ENCODE assay signal across 8 mouse cellular contexts in the genomic region with DNA sequence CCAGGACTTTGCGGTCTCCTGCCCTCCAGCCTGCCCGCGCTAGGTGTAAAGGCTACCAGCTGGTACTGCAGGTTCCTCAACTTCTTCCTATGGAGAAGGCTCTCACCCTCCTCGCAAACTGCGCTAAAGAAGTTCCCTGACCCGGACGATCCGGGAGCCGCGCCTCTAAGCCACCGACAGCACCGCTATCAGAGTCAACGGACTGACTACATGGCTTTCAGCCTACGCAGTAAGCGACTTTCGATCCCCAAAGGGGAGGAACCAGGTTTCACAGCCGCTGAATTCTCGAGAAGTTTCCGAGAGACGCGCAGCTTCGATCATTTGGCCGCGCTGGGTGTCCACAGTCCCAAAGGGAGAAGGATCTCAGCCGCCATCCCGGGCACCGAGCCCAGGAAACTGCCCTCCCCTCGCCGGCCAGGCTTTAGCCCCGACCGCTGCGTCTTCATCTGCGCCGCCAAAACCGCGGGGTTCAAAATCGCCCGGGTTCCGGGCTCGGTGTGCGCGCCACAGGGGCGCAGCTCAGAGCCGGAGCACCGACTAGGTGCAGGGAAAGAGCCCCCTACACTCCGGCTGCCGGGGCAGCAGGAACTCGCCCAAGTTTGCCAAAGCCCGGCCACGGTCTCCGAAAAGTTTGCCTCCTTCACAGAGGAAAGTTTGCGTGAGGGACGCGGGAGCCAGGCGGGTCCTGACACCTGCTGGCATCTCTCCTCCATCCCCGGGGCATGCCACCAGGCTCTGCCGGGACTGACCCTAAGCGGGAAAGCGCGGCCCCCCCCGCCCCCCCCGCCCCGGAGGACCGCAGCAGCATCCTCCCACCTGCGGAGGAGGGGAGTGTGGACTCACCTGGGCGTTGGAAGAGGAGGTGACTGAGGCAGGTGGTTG. TPM values are rescaled to one million over a fixed set of nuclear protein-coding genes. Genes with fewer than 3 reads are reported as not detected.
A peak's percentile ranks its signal among the peaks of the same experiment; 100 is the strongest.
DNase-seq lines count a peak whose midpoint lies in the region; ATAC-seq and TF ChIP-seq lines count a peak whose summit lies in the region.

No protein-coding gene starts in this region.

- TF ChIP-seq POLR2A in kidney, adult 2 months (IDR thresholded peaks at IDR 0.05; ENCODE audit: low read depth, low read length) = no peak

- ATAC-seq in embryonic facial prominence, embryonic 13.5 days (ENCODE audit: insufficient number of reproducible peaks, insufficient read depth, low FRiP score, low TSS enrichment, low read depth) = peak; percentile 16; the same call in 1 of the 2 replicates
- peak; percentile 36 for ATAC-seq in liver, embryonic 12.5 days
- ATAC-seq in stomach, embryonic 15.5 days (ENCODE audit: insufficient read depth, low FRiP score, low read depth) = peak; percentile 31

- no peak overlapping the region for H3K27ac ChIP-seq in embryonic facial prominence, embryonic 13.5 days
- H3K27ac ChIP-seq in kidney, adult 2 months (ENCODE audit: insufficient read depth, low read depth, low read length) = no peak overlapping the region
- H3K27ac ChIP-seq in liver, embryonic 12.5 days = peak overlapping the region; percentile 100
- H3K27ac ChIP-seq in stomach, embryonic 15.5 days = no peak overlapping the region; the same call in 1 of the 2 replicates

- peak overlapping the region; percentile 69 for H3K9ac ChIP-seq in embryonic facial prominence, embryonic 13.5 days
- peak overlapping the region; percentile 98 for H3K9ac ChIP-seq in liver, embryonic 12.5 days
- H3K9ac ChIP-seq in stomach, embryonic 15.5 days = peak overlapping the region; percentile 17

- WGBS in embryonic facial prominence, embryonic 13.5 days = under 1% methylated on average over 61 of the region's 66 CpGs
- under 1% methylated on average over 66 of the region's 66 CpGs for WGBS in kidney, adult 2 months
- under 1% methylated on average over 66 of the region's 66 CpGs for WGBS in liver, embryonic 12.5 days (ENCODE audit: insufficient replicate concordance)
- under 1% methylated on average over 64 of the region's 66 CpGs for WGBS in stomach, embryonic 15.5 days

- H3K4me2 ChIP-seq in embryonic facial prominence, embryonic 13.5 days = peak overlapping the region; percentile 98
- H3K4me2 ChIP-seq in liver, embryonic 12.5 days = peak overlapping the region; percentile 94
- H3K4me2 ChIP-seq in stomach, embryonic 15.5 days = peak overlapping the region; percentile 99

- no peaks in the 10 kb centered on the region for H3K9me3 ChIP-seq in embryonic facial prominence, embryonic 13.5 days
- H3K9me3 ChIP-seq in liver, embryonic 12.5 days (replicated peaks) = no peaks in the 10 kb centered on the region
- no peaks in the 10 kb centered on the region for H3K9me3 ChIP-seq in stomach, embryonic 15.5 days

- peak; percentile 11 for DNase-seq in 3134 (ENCODE audit: extremely low read depth, insufficient read length, low spot score)
- peak; percentile 90 for DNase-seq in adrenal gland, adult 2 months
- DNase-seq in heart, adult 8-10 months (ENCODE audit: low spot score) = peak; percentile 62
- DNase-seq in kidney, adult 2 months = peak; percentile 85
- peak; percentile 80 for DNase-seq in naive thymus-derived CD4-positive, alpha-beta T cell, adult 2 months (ENCODE audit: low read depth)

- no peaks in the 10 kb centered on the region for H3K36me3 ChIP-seq in embryonic facial prominence, embryonic 13.5 days
- H3K36me3 ChIP-seq in kidney, adult 2 months (ENCODE audit: control insufficient read depth, insufficient read depth, low read length) = no peaks in the 10 kb centered on the region
- H3K36me3 ChIP-seq in liver, embryonic 12.5 days = peaks cover 5% of the 10 kb centered on the region; the same call in 1 of the 2 replicates
- no peaks in the 10 kb centered on the region for H3K36me3 ChIP-seq in stomach, embryonic 15.5 days

- peaks cover 13% of the 10 kb centered on the region for H3K4me1 ChIP-seq in embryonic facial prominence, embryonic 13.5 days
- peaks cover 4% of the 10 kb centered on the region; the same call in 1 of the 2 replicates for H3K4me1 ChIP-seq in kidney, adult 2 months (ENCODE audit: control insufficient read depth, insufficient read depth, low read length)
- H3K4me1 ChIP-seq in liver, embryonic 12.5 days = peaks cover 59% of the 10 kb centered on the region
- H3K4me1 ChIP-seq in stomach, embryonic 15.5 days = peaks cover 13% of the 10 kb centered on the region; the same call in 1 of the 2 replicates

- TF ChIP-seq CTCF in kidney, adult 2 months (conservative IDR thresholded peaks at IDR 0.05; ENCODE audit: insufficient read depth, insufficient read length, low read depth, low read length) = no peak

- peaks cover 56% of the 10 kb centered on the region for H3K27me3 ChIP-seq in embryonic facial prominence, embryonic 13.5 days
- H3K27me3 ChIP-seq in kidney, adult 2 months (replicated peaks; ENCODE audit: control insufficient read depth, insufficient read depth, low read length) = no peaks in the 10 kb centered on the region
- peaks cover 26% of the 10 kb centered on the region for H3K27me3 ChIP-seq in liver, embryonic 12.5 days (replicated peaks)
- peaks cover 8% of the 10 kb centered on the region; the same call in 1 of the 2 replicates for H3K27me3 ChIP-seq in stomach, embryonic 15.5 days (replicated peaks)

- H3K4me3 ChIP-seq in embryonic facial prominence, embryonic 13.5 days = peak overlapping the region; percentile 64
- peak overlapping the region; percentile 91 for H3K4me3 ChIP-seq in kidney, adult 2 months (ENCODE audit: insufficient read depth, low read depth, low read length)
- H3K4me3 ChIP-seq in liver, embryonic 12.5 days = peak overlapping the region; percentile 98
- peak overlapping the region; percentile 69 for H3K4me3 ChIP-seq in stomach, embryonic 15.5 days (replicated peaks)

RNA-seq across cellular contexts. Expression of a gene that starts 0.6 kb away (rescaled TPM):
- total RNA-seq in adrenal gland, adult 2 months (2021) = 1 to 10 TPM; 6.0 to 6.8 TPM
- polyA plus RNA-seq in adrenal gland, adult 2 months (2012; rRNA removed) = 0.55 and 0.73 TPM in 2 replicates
- 4.8 and 6.1 TPM in 2 replicates for polyA plus RNA-seq in embryonic facial prominence, embryonic 13.5 days (2015; fragmentation: Nextera tagmentation; extraction: Ambion mirVana)
- 10 to 100 TPM in 1 of 4 experiments, 1 to 10 TPM in 3; 6.1 to 30.2 (median 7.6) TPM for total RNA-seq in heart, adult 8-10 months (2022)
- polyA plus RNA-seq in kidney, adult 2 months (2012; rRNA removed) = 3.8 and 4.2 TPM in 2 replicates
- 59.8 and 63.3 TPM in 2 replicates for polyA plus RNA-seq in liver, embryonic 12.5 days (2016; fragmentation: Nextera tagmentation; extraction: Ambion mirVana)
- 22.6 and 26.0 TPM in 2 replicates for polyA plus RNA-seq in stomach, embryonic 15.5 days (2015; fragmentation: Nextera tagmentation; extraction: Ambion mirVana)

Comparison
In these comparisons a context has a peak if more than half of its experiments do, and no peak if none do; other contexts are left out.
1. DNase-seq: peak in every context shown above with its lines; median percentile 90 in adrenal gland, adult 2 months; 85 in kidney, adult 2 months; 80 in naive thymus-derived CD4-positive, alpha-beta T cell, adult 2 months; 62 in heart, adult 8-10 months; 11 in 3134.
2. H3K9ac ChIP-seq: peak in every context shown above with its lines; median percentile 98 in liver, embryonic 12.5 days; 69 in embryonic facial prominence, embryonic 13.5 days; 17 in stomach, embryonic 15.5 days.